Mouse (Mus musculus): ENCODE measurements at regions not wholly inside any gene's neighbourhood (a gene's known extent, or its start where the extent isn't known, plus 50 kb on each side); places are given as distances from the start of the nearest gene placed in this dataset.

- TF ChIP-seq POLR2A (IDR thresholded peaks at IDR 0.05; ENCODE audit: low read depth, low read length) = no peak
- TF ChIP-seq RCOR1 (conservative IDR thresholded peaks at IDR 0.05; ENCODE audit: low read depth, low read length) = no peak
- TF ChIP-seq SMC3 (IDR thresholded peaks at IDR 0.05; ENCODE audit: low read depth, low read length) = no peak
- TF ChIP-seq IRF4 (IDR thresholded peaks at IDR 0.05; ENCODE audit: low read depth, low read length) = no peak
- no peak for TF ChIP-seq CHD2 (IDR thresholded peaks at IDR 0.05; ENCODE audit: low read length)
- TF ChIP-seq RAD21 (IDR thresholded peaks at IDR 0.05; ENCODE audit: low read depth, low read length) = no peak
- TF ChIP-seq CHD1 (IDR thresholded peaks at IDR 0.05; ENCODE audit: low read depth, low read length) = no peak
- no peak for TF ChIP-seq EP300 (IDR thresholded peaks at IDR 0.05; ENCODE audit: low read length)
- TF ChIP-seq BHLHE40 (IDR thresholded peaks at IDR 0.05; ENCODE audit: low read depth, low read length) = no peak
- no peak for TF ChIP-seq USF2 (conservative IDR thresholded peaks at IDR 0.05; ENCODE audit: low read depth, low read length)
- TF ChIP-seq TBP (conservative IDR thresholded peaks at IDR 0.05; ENCODE audit: low read depth, low read length) = no peak
- TF ChIP-seq PAX5 (IDR thresholded peaks at IDR 0.05; ENCODE audit: low read length) = no peak
- dilution Hi-C loops (cut with MboI; ENCODE audit: extremely low pct_ligation_motif_present, extremely low pct_unique_long_range_greater_than_20kb, low sequenced_read_pairs) (no loop called here), in situ Hi-C loops (cut with MboI; ENCODE audit: low pct_ligation_motif_present, low pct_unique_long_range_greater_than_20kb, low sequenced_read_pairs) (no loop called here)
These were observed 461.2 kb upstream of the Gm9747 start for GRCm38 (mm10) chr1:81771704-81772103.

GRCm38 (mm10) chr1:81780583-81780982 lies 452.3 kb upstream of the Gm9747 start:
- Histone ChIP-seq H3K36me3 (replicated peaks in 1 of 2; ENCODE audit: control insufficient read depth in 1 of 2, insufficient read depth in 1 of 2, low read length in 1 of 2) (no peaks in the 10 kb centered on the region), H3K4me1 (ENCODE audit: control insufficient read depth in 1 of 2, insufficient read depth in 2 of 2) (peaks cover 0 to 3% of the 10 kb centered on the region in 2 experiments; a peak in 2 of 4 replicates), H3K9me3 (replicated peaks; ENCODE audit: low read length) (no peaks in the 10 kb centered on the region), H3K27me3 (replicated peaks) (no peaks in the 10 kb centered on the region), H3K27ac (ENCODE audit: insufficient read depth, low read depth) (no peak overlapping the region), H3K4me2 (ENCODE audit: insufficient read depth, low read depth, poor library complexity, severe bottlenecking) (no peak overlapping the region), H3K9ac (ENCODE audit: insufficient read depth, low read depth) (no peak overlapping the region), H3K4me3 (replicated peaks in 1 of 3; ENCODE audit: low read depth in 2 of 3, low read length in 2 of 3, poor library complexity in 1 of 3) (no peak overlapping the region), H3K79me2 (replicated peaks; ENCODE audit: control insufficient read depth, extremely low read depth, insufficient read depth, poor library complexity, severe bottlenecking) (no peaks in the 10 kb centered on the region)
- dilution Hi-C loops (cut with MboI; ENCODE audit: extremely low pct_ligation_motif_present, extremely low pct_unique_long_range_greater_than_20kb, low sequenced_read_pairs) = no loop called here
- DNase-seq (ENCODE audit: extremely low read depth) = no peak
- TF ChIP-seq ZMIZ1 (IDR thresholded peaks at IDR 0.05; ENCODE audit: low read depth, low read length) = no peak
- no peak for TF ChIP-seq TCF12 (IDR thresholded peaks at IDR 0.05; ENCODE audit: low read depth, low read length)
- TF ChIP-seq ZNF384 (IDR thresholded peaks at IDR 0.05; ENCODE audit: low read depth, low read length) = no peak
- TF ChIP-seq KAT2A (IDR thresholded peaks at IDR 0.05; ENCODE audit: insufficient replicate concordance, low read length) = no peak
- TF ChIP-seq HCFC1 (IDR thresholded peaks at IDR 0.05; ENCODE audit: low read depth, low read length) = no peak
- TF ChIP-seq ZKSCAN1 (IDR thresholded peaks at IDR 0.05; ENCODE audit: borderline replicate concordance, low read depth, low read length) = no peak
- no peak for TF ChIP-seq MAX (IDR thresholded peaks at IDR 0.05; ENCODE audit: low read length)
- TF ChIP-seq ETS1 (conservative IDR thresholded peaks at IDR 0.05; ENCODE audit: low read depth, low read length) = no peak
- TF ChIP-seq ZC3H11A (IDR thresholded peaks at IDR 0.05; ENCODE audit: low read depth, low read length) = no peak
- no peak for TF ChIP-seq CTCF (conservative IDR thresholded peaks at IDR 0.05 in 1 of 2, IDR thresholded peaks at IDR 0.05 in 1 of 2; ENCODE audit: low read depth in 2 of 2, low read length in 2 of 2)
- no peak for TF ChIP-seq CHD1 (IDR thresholded peaks at IDR 0.05; ENCODE audit: low read depth, low read length)
- no peak for TF ChIP-seq MYC (IDR thresholded peaks at IDR 0.05; ENCODE audit: low read depth, low read length)
- TF ChIP-seq MAZ (IDR thresholded peaks at IDR 0.05; ENCODE audit: low read depth, low read length) = no peak
- no peak for TF ChIP-seq MAFK (IDR thresholded peaks at IDR 0.05; ENCODE audit: insufficient replicate concordance, low read length)
- no peak for TF ChIP-seq PAX5 (IDR thresholded peaks at IDR 0.05; ENCODE audit: low read length)
- TF ChIP-seq USF1 (IDR thresholded peaks at IDR 0.05; ENCODE audit: low read depth, low read length) = no peak
- no peak for TF ChIP-seq BHLHE40 (IDR thresholded peaks at IDR 0.05; ENCODE audit: low read depth, low read length)
- TF ChIP-seq MEF2A (IDR thresholded peaks at IDR 0.05; ENCODE audit: borderline replicate concordance, low read depth, low read length) = no peak
- TF ChIP-seq CHD2 (IDR thresholded peaks at IDR 0.05; ENCODE audit: low read length) = no peak
- in situ Hi-C loops (cut with MboI; ENCODE audit: low pct_ligation_motif_present, low pct_unique_long_range_greater_than_20kb, low sequenced_read_pairs) = no loop called here

More at GRCm38 (mm10) chr1:81771704-81772103, 461.2 kb upstream of the Gm9747 start:
- Histone ChIP-seq H3K27me3 (replicated peaks) (no peaks in the 10 kb centered on the region), H3K27ac (ENCODE audit: insufficient read depth, low read depth) (no peak overlapping the region), H3K4me3 (replicated peaks in 1 of 3; ENCODE audit: low read depth in 2 of 3, low read length in 2 of 3, poor library complexity in 1 of 3) (no peak overlapping the region), H3K36me3 (replicated peaks in 1 of 2; ENCODE audit: control insufficient read depth in 1 of 2, insufficient read depth in 1 of 2, low read length in 1 of 2) (no peaks in the 10 kb centered on the region), H3K9ac (ENCODE audit: insufficient read depth, low read depth) (no peak overlapping the region), H3K4me2 (ENCODE audit: insufficient read depth, low read depth, poor library complexity, severe bottlenecking) (no peak overlapping the region), H3K4me1 (ENCODE audit: control insufficient read depth in 1 of 2, insufficient read depth in 2 of 2) (peaks cover 0 to 3% of the 10 kb centered on the region in 2 experiments; a peak in 2 of 4 replicates), H3K9me3 (replicated peaks; ENCODE audit: low read length) (no peaks in the 10 kb centered on the region), H3K79me2 (replicated peaks; ENCODE audit: control insufficient read depth, extremely low read depth, insufficient read depth, poor library complexity, severe bottlenecking) (no peaks in the 10 kb centered on the region)
- no peak for DNase-seq (ENCODE audit: extremely low read depth)

Measured in CH12.LX (cell line).